Mouse (Mus musculus) liver, embryonic 14.5 days (tissue): ENCODE data around the gene Cdc42se2.

ENCODE experiments used
- CTCF ChIP-seq: IDR thresholded peaks from 2 replicates; pipeline ENCODE4 v1.5.1; 2016; ENCODE audit warnings: antibody characterized with exemption, low read depth, control low read depth
- EP300 ChIP-seq: IDR thresholded peaks from 2 replicates; pipeline ENCODE4 v1.6.1; 2016; ENCODE audit warnings: antibody characterized with exemption, low read depth

DNA sequence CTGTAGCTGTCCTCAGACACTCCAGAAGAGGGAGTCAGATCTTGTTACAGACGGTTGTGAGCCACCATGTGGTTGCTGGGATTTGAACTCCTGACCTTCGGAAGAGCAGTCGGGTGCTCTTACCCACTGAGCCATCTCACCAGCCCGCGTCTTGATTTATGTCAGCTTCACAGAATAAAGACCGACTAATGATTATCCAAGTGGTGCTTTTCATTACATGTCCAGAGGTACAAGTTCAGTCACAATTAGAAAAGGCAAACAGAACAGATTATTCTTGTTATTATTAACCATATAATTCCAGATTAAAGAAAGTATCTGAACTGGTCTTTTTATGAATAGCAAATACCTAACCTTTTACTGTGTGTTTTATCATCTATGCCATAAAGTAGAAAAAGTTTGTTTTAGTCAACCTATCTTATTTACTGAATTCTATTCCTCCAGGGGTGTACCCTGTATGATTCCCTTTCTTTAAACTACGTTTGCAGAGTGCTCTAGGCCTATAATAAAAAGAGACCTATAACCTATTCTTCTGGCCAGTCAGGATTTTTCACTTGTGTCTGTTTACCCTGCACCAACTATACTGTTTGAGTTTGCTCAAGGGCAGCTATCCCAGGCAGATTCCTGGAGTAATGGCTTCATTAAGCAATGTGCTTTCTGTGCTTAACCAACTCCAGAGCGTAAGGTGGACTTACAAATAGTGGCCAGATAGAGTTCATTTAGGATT is 113.7 kb downstream of the Cdc42se2 start:
- TF ChIP-seq CTCF (no peak), EP300 (no peak)
